Comparison of ENCODE assay signal across 18 mouse cellular contexts in genomic region chr4:87696921-87697320, GRCm38 (mm10).
"Had no signal": no experiment of that assay in that cellular context is flagged by ENCODE, and none has a peak within 500 bp of the region (broad histone marks: within the 10 kb centered on the region; RNA-seq: fewer than 3 reads in every experiment).

No protein-coding gene starts in this region.

- DNase-seq: liver, postnatal 0 days; lung, postnatal 14 days; lung, postnatal 36 days; right cerebral cortex, postnatal 14 days; thymus, adult 2 months; thymus, postnatal 25 days; thymus, postnatal 4 days had no signal

- H3K27ac ChIP-seq: liver, embryonic 15.5 days; lung, embryonic 15.5 days; macrophage; midbrain, embryonic 13.5 days; midbrain, embryonic 15.5 days; neural tube, embryonic 12.5 days; stomach, embryonic 15.5 days; stomach, postnatal 0 days had no signal

- H3K4me3 ChIP-seq: liver, embryonic 15.5 days; lung, embryonic 15.5 days; megakaryocyte, embryonic 14.5 days; midbrain, embryonic 13.5 days; midbrain, embryonic 15.5 days; neural tube, embryonic 12.5 days; stomach, embryonic 15.5 days had no signal

- H3K36me3 ChIP-seq: liver, embryonic 15.5 days; lung, embryonic 15.5 days; midbrain, embryonic 13.5 days; midbrain, embryonic 15.5 days; neural tube, embryonic 12.5 days; stomach, embryonic 15.5 days had no signal

- H3K4me1 ChIP-seq: liver, embryonic 15.5 days; lung, embryonic 15.5 days; megakaryocyte, embryonic 14.5 days; stomach, embryonic 15.5 days had no signal

- H3K4me2 ChIP-seq: liver, embryonic 15.5 days; lung, embryonic 15.5 days; midbrain, embryonic 11.5 days; midbrain, embryonic 13.5 days; midbrain, embryonic 15.5 days; neural tube, embryonic 12.5 days; stomach, embryonic 15.5 days had no signal

- H3K9me3 ChIP-seq: liver, embryonic 15.5 days; lung, embryonic 15.5 days; megakaryocyte, embryonic 14.5 days; midbrain, embryonic 13.5 days; midbrain, embryonic 15.5 days; neural tube, embryonic 12.5 days; stomach, embryonic 15.5 days had no signal

- H3K27me3 ChIP-seq: liver, embryonic 15.5 days; lung, embryonic 15.5 days; megakaryocyte, embryonic 14.5 days; midbrain, embryonic 13.5 days; midbrain, embryonic 15.5 days; neural tube, embryonic 12.5 days; stomach, embryonic 15.5 days had no signal

- ATAC-seq: liver, postnatal 0 days; lung, postnatal 0 days; midbrain, embryonic 13.5 days; midbrain, embryonic 15.5 days had no signal

- H3K9ac ChIP-seq: liver, embryonic 15.5 days; liver, postnatal 0 days; lung, embryonic 15.5 days; midbrain, embryonic 13.5 days; midbrain, embryonic 15.5 days; neural tube, embryonic 12.5 days; stomach, embryonic 15.5 days had no signal
